Mouse (Mus musculus) kidney, postnatal 0 days (tissue): ENCODE measurements at regions not wholly inside any gene's neighbourhood (a gene's known extent, or its start where the extent isn't known, plus 50 kb on each side); places are given as distances from the start of the nearest gene placed in this dataset.

Experiments used
- ATAC-seq: fragments of 200-750 bp; cut with Nextera tagmentation; replicated peaks from 2 replicates; pipeline ENCODE4 v1.8.0; 2017; ENCODE audit warnings: low read depth, moderate number of reproducible peaks, moderate TSS enrichment, moderate library complexity; ENCODE audit not compliant: low FRiP score
- DNase-seq: peaks from one replicate; pipeline ENCODE4 v3.0.0-alpha.2; 2016; ENCODE audit warnings: low spot score
- H3K27ac ChIP-seq: fragments of 300-500 bp; sonication (generic); 2 replicates; pipeline ENCODE4 v1.5.1; 2014; ENCODE audit warnings: mild to moderate bottlenecking
- H3K27me3 ChIP-seq: fragments of 300-500 bp; sonication (generic); 2 replicates; pipeline ENCODE4 v1.6.1; 2014; ENCODE audit warnings: low read length, mixed read lengths; ENCODE audit not compliant: insufficient read depth
- H3K36me3 ChIP-seq: fragments of 300-500 bp; sonication (generic); 2 replicates; pipeline ENCODE4 v1.6.1; 2014; ENCODE audit warnings: low read length, mixed read lengths; ENCODE audit not compliant: insufficient read depth
- H3K4me1 ChIP-seq: fragments of 300-500 bp; sonication (generic); replicated peaks from 2 replicates; pipeline ENCODE4 v1.6.1; 2014; ENCODE audit warnings: antibody characterized with exemption, low read length, mixed read lengths; ENCODE audit not compliant: insufficient read depth
- H3K4me2 ChIP-seq: fragments of 300-500 bp; sonication (generic); 2 replicates; pipeline ENCODE4 v1.6.1; 2014; ENCODE audit warnings: mild to moderate bottlenecking, low read length, moderate library complexity, mixed read lengths
- H3K4me3 ChIP-seq: fragments of 300-500 bp; sonication (generic); replicated peaks from 2 replicates; pipeline ENCODE4 v1.5.1; 2014; ENCODE audit warnings: low read depth, low read length
- H3K9ac ChIP-seq: fragments of 300-500 bp; sonication (generic); 2 replicates; pipeline ENCODE4 v1.6.1; 2014; ENCODE audit warnings: low read depth, low read length
- H3K9me3 ChIP-seq: fragments of 300-500 bp; sonication (generic); replicated peaks from 2 replicates; pipeline ENCODE4 v1.6.1; 2016; ENCODE audit warnings: low read length, inconsistent platforms, mixed read lengths
- CTCF ChIP-seq: IDR thresholded peaks from 2 replicates; pipeline ENCODE4 v1.5.1; 2016; ENCODE audit warnings: antibody characterized with exemption, low read depth, mild to moderate bottlenecking, moderate library complexity
- WGBS: fragments of 180-500 bp; shearing (Covaris S2); extraction: QIAGEN DNeasy Blood & Tissue Kit; methylation state at CpG from one replicate; pipeline ENCODE4 v1.1.7; 2014; 5-methylcytosine and 5-hydroxymethylcytosine counted together

- Histone ChIP-seq H3K27ac (no peak overlapping the region), H3K27me3 (no peaks in the 10 kb centered on the region), H3K4me3 (no peak overlapping the region), H3K4me2 (no peak overlapping the region), H3K9ac (no peak overlapping the region), H3K9me3 (no peaks in the 10 kb centered on the region), H3K4me1 (no peaks in the 10 kb centered on the region), H3K36me3 (no peaks in the 10 kb centered on the region)
- 89% methylated on average over 2 of the region's 2 CpGs for WGBS
- no peak for TF ChIP-seq CTCF
- no peak for ATAC-seq
- DNase-seq, result no peak
Measured at GRCm38 (mm10) chr14:15677218-15677617, 238.4 kb upstream of the Lrrc3b start.

- DNase-seq (no peak), ATAC-seq (no peak)
- 46% methylated on average over 2 of the region's 2 CpGs for WGBS
- Histone ChIP-seq H3K9me3 (no peaks in the 10 kb centered on the region), H3K4me3 (no peak overlapping the region), H3K9ac (no peak overlapping the region), H3K4me2 (no peak overlapping the region), H3K27me3 (no peaks in the 10 kb centered on the region), H3K36me3 (no peaks in the 10 kb centered on the region), H3K27ac (no peak overlapping the region), H3K4me1 (no peaks in the 10 kb centered on the region)
- no peak for TF ChIP-seq CTCF
Measured at GRCm38 (mm10) chr14:15679456-15679855, 240.7 kb upstream of the Lrrc3b start.

GRCm38 (mm10) chr14:15698001-15698400, 259.2 kb upstream of the Lrrc3b start:
- H3K27ac ChIP-seq, result no peak overlapping the region
- no peaks in the 10 kb centered on the region for H3K36me3 ChIP-seq
- no peaks in the 10 kb centered on the region for H3K4me1 ChIP-seq
- no peak for TF ChIP-seq CTCF
- DNase-seq (no peak), ATAC-seq (no peak)
- no peak overlapping the region for H3K9ac ChIP-seq
- 64% methylated on average over 2 of the region's 2 CpGs for WGBS
- no peaks in the 10 kb centered on the region for H3K9me3 ChIP-seq
- no peak overlapping the region for H3K4me2 ChIP-seq
- no peaks in the 10 kb centered on the region for H3K27me3 ChIP-seq
- no peak overlapping the region for H3K4me3 ChIP-seq

- H3K36me3 ChIP-seq, result no peaks in the 10 kb centered on the region
Measured at GRCm38 (mm10) chr14:15698607-15699006, 259.8 kb upstream of the Lrrc3b start.

GRCm38 (mm10) chr14:15722135-15722534, 283.3 kb upstream of the Lrrc3b start:
- H3K4me2 ChIP-seq, result no peak overlapping the region
- no peak overlapping the region for H3K9ac ChIP-seq
- TF ChIP-seq CTCF, result no peak
- H3K36me3 ChIP-seq, result no peaks in the 10 kb centered on the region
- no peak overlapping the region for H3K27ac ChIP-seq
- H3K9me3 ChIP-seq, result no peaks in the 10 kb centered on the region
- H3K27me3 ChIP-seq, result no peaks in the 10 kb centered on the region
- no peak overlapping the region for H3K4me3 ChIP-seq
- WGBS, result 78% methylated on average over 1 of the region's 1 CpGs
- DNase-seq, result no peak
- H3K4me1 ChIP-seq, result no peaks in the 10 kb centered on the region
- no peak for ATAC-seq

More at GRCm38 (mm10) chr14:15698607-15699006, 259.8 kb upstream of the Lrrc3b start:
- H3K4me1 ChIP-seq, result no peaks in the 10 kb centered on the region
- no peak overlapping the region for H3K9ac ChIP-seq
- H3K9me3 ChIP-seq, result no peaks in the 10 kb centered on the region
- no peak overlapping the region for H3K4me3 ChIP-seq
- DNase-seq (no peak), ATAC-seq (no peak)
- no peak overlapping the region for H3K4me2 ChIP-seq
- WGBS, result 91% methylated on average over 2 of the region's 2 CpGs
- H3K27ac ChIP-seq, result no peak overlapping the region
- TF ChIP-seq CTCF, result no peak
- no peaks in the 10 kb centered on the region for H3K27me3 ChIP-seq

GRCm38 (mm10) chr14:15746629-15747238, 307.9 kb upstream of the Lrrc3b start:
- no peak for DNase-seq
- ATAC-seq, result no peak
- WGBS, result 82% methylated on average over 5 of the region's 5 CpGs

GRCm38 (mm10) chr14:15769846-15770448, 331.2 kb upstream of the Lrrc3b start:
- H3K9me3 ChIP-seq, result no peaks in the 10 kb centered on the region
- TF ChIP-seq CTCF, result no peak
- no peak overlapping the region for H3K4me2 ChIP-seq
- ATAC-seq (no peak), DNase-seq (no peak)
- H3K4me3 ChIP-seq, result no peak overlapping the region
- H3K27me3 ChIP-seq, result no peaks in the 10 kb centered on the region
- H3K9ac ChIP-seq, result no peak overlapping the region
- 69% methylated on average over 6 of the region's 6 CpGs for WGBS
- H3K36me3 ChIP-seq, result no peaks in the 10 kb centered on the region
- H3K4me1 ChIP-seq, result no peaks in the 10 kb centered on the region
- H3K27ac ChIP-seq, result no peak overlapping the region

More at GRCm38 (mm10) chr14:15746629-15747238, 307.9 kb upstream of the Lrrc3b start:
- no peak for TF ChIP-seq CTCF
- Histone ChIP-seq H3K9ac (no peak overlapping the region), H3K27me3 (no peaks in the 10 kb centered on the region), H3K27ac (no peak overlapping the region), H3K9me3 (no peaks in the 10 kb centered on the region), H3K4me2 (no peak overlapping the region), H3K4me1 (no peaks in the 10 kb centered on the region), H3K36me3 (no peaks in the 10 kb centered on the region), H3K4me3 (no peak overlapping the region)
